Mouse (Mus musculus): Measurements from ENCODE around the gene Osm.
A peak's percentile ranks its signal among the peaks of the same experiment; 100 is the strongest.

Gene Osm

GRCm38 (mm10) chr11:4270744-4271459 is 34.7 kb downstream of the Osm start:
- peak; percentile 23 for DNase-seq (ENCODE audit: low spot score)

- DNase-seq (ENCODE audit: low spot score): no peak
Observed at GRCm38 (mm10) chr11:4271544-4271943, 35.3 kb downstream of the Osm start.

DNA sequence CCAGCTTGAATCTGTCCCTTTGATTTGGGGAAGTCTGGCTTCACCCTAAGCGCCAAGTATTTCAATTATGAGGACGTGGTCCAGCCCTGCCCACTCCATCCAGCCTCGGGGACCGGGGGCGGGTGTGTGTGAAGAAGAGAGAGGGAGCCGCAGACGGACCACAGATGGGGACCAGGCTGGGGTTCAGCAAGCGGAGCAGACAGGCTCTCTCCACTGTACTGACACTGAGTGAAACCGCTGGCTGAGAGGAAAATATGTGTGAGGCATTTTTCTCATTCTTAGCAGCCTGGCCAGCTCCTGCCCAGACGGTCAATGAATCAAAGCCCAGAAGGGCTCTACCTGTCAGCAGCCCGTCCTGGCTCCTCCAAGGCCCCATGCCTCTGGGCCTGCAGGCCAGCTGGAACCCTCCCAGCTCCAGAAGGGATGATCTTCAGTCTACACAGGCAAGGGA is 40.2 kb downstream of the Osm start:
- DNase-seq (ENCODE audit: low spot score): no peak

- DNase-seq (ENCODE audit: low spot score): no peak
Observed at GRCm38 (mm10) chr11:4279909-4280308, 43.7 kb downstream of the Osm start.

GRCm38 (mm10) chr11:4281852-4282251 is 45.6 kb downstream of the Osm start:
- DNase-seq (ENCODE audit: low spot score): no peak

GRCm38 (mm10) chr11:4283627-4284026 is 47.4 kb downstream of the Osm start:
- no peak for DNase-seq (ENCODE audit: low spot score)

GRCm38 (mm10) chr11:4289280-4289679 is 53.1 kb downstream of the Osm start:
- no peak for DNase-seq (ENCODE audit: low spot score)
